Mouse (Mus musculus) forebrain, embryonic 11.5 days (tissue): ENCODE measurements at regions not wholly inside any gene's neighbourhood (a gene's known extent, or its start where the extent isn't known, plus 50 kb on each side); places are given as distances from the start of the nearest gene placed in this dataset.

Source experiments
- ATAC-seq: fragments of 200-750 bp; cut with Nextera tagmentation; replicated peaks from 2 replicates; pipeline ENCODE4 v1.8.0; 2017; ENCODE audit warnings: moderate TSS enrichment; ENCODE audit not compliant: low FRiP score
- DNase-seq: peaks from one replicate; pipeline ENCODE4 v3.0.0-alpha.2; 2017; ENCODE audit warnings: low spot score
- H3K27ac ChIP-seq: fragments of 300-500 bp; sonication (generic); 2 replicates; pipeline ENCODE4 v1.5.1; 2014; ENCODE audit warnings: low read depth, low read length
- H3K27me3 ChIP-seq: fragments of 300-500 bp; sonication (generic); 2 replicates; pipeline ENCODE4 v1.6.1; 2014; ENCODE audit warnings: mild to moderate bottlenecking, low read length, mixed read lengths; ENCODE audit not compliant: control insufficient read depth, insufficient read depth
- H3K36me3 ChIP-seq: fragments of 300-500 bp; sonication (generic); 2 replicates; pipeline ENCODE4 v1.6.1; 2014; ENCODE audit warnings: mild to moderate bottlenecking, low read length, moderate library complexity, mixed read lengths; ENCODE audit not compliant: control insufficient read depth, insufficient read depth
- H3K4me1 ChIP-seq: fragments of 300-500 bp; sonication (generic); replicated peaks from 2 replicates; pipeline ENCODE4 v1.6.1; 2014; ENCODE audit warnings: low read length, mixed read lengths; ENCODE audit not compliant: control insufficient read depth, insufficient read depth
- H3K4me2 ChIP-seq: fragments of 300-500 bp; sonication (generic); 2 replicates; pipeline ENCODE4 v1.6.1; 2014; ENCODE audit warnings: low read depth, mild to moderate bottlenecking, low read length, moderate library complexity, mixed read lengths; ENCODE audit not compliant: severe bottlenecking
- H3K4me3 ChIP-seq: fragments of 300-500 bp; sonication (generic); 2 replicates; pipeline ENCODE4 v1.5.1; 2014; ENCODE audit warnings: low read depth, low read length
- H3K9ac ChIP-seq: fragments of 300-500 bp; sonication (generic); 2 replicates; pipeline ENCODE4 v1.6.1; 2014; ENCODE audit warnings: low read length
- H3K9me3 ChIP-seq: fragments of 300-500 bp; sonication (generic); 2 replicates; pipeline ENCODE4 v1.6.1; 2016; ENCODE audit warnings: low read length, mixed read lengths; ENCODE audit not compliant: control insufficient read depth
- WGBS: fragments of 180-500 bp; shearing (Covaris S2); extraction: QIAGEN DNeasy Blood & Tissue Kit; methylation state at CpG from one replicate; pipeline ENCODE4 v1.1.7; 2014; 5-methylcytosine and 5-hydroxymethylcytosine counted together

DNA sequence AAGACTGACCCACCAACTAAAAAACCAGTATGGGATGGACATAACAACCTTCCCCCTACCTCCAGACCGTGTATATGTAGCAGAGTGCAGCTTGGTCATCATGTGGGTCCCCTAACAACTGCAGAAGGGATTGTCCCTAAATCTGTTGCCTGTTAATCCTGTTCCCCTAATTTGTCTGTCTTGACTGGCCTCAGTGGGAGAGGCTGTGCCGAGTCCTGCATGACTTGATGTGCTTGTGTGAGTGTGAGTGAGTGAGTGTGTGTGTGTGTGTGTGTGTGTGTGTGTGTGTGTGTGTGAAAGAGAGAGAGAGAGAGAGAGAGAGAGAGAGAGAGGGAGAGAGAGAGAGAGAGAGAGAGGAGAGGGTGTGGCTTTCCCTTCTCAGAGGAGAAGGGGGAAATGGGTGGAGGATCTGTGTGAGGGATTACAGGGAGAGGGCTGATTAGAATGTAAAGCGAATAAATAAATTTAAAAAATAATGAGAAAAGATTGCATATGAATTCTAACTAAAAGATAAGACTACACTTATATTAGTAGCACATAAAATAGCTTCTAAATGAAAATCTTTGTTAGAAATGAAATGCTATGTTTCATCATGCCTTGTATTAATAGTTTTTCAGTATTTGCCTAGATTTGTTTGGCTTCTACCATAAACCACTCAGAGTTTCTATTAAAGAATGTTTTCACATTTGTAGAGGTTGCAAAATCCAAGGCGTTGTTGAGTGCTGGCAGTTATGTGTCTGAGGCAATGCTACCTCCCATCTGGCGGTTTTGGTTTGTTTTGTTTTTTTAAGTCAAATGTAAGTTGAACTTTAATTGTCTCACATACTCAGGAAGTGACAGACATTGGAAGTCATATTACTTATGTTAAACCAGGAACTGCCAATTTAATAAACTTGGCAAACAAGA, 740.9 kb downstream of the Abca13 start:
- no peak overlapping the region for H3K9ac ChIP-seq
- H3K27me3 ChIP-seq = no peaks in the 10 kb centered on the region
- no peaks in the 10 kb centered on the region for H3K36me3 ChIP-seq
- no peaks in the 10 kb centered on the region for H3K9me3 ChIP-seq
- H3K27ac ChIP-seq = no peak overlapping the region
- H3K4me3 ChIP-seq = no peak overlapping the region
- no peak overlapping the region for H3K4me2 ChIP-seq
- WGBS = 80% methylated on average over 5 of the region's 5 CpGs
- no peaks in the 10 kb centered on the region for H3K4me1 ChIP-seq
- no peak for ATAC-seq
- no peak for DNase-seq

DNA sequence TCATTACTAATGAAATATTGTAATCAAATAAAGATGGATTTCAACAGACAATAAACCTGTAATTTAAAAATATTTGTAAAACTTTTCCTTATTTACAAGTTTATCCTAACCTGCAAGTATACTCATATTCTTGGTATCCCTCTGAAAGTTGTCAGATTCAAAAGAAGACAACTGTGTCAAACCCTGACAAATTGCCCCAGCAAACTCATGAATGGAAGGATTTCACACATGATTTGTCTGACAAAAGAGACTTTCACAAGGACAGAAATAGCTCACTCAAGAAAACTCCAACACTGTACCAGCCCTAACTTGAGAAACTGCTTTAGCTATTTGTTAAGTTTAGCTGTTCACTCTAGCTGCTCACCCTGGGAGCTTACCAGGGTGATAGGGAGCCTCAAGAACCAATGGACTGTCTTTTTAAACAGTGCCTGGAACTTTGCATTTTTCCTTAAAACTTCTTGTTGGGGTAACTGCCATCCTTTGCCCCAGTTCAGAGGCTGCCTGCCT, 771.0 kb downstream of the Abca13 start:
- ATAC-seq (no peak), DNase-seq (no peak)
- no peak overlapping the region for H3K4me3 ChIP-seq
- no peak overlapping the region for H3K4me2 ChIP-seq
- H3K36me3 ChIP-seq = no peaks in the 10 kb centered on the region
- no peaks in the 10 kb centered on the region for H3K9me3 ChIP-seq
- H3K4me1 ChIP-seq = peaks cover 2% of the 10 kb centered on the region; the same call in 1 of the 2 replicates
- no peak overlapping the region for H3K9ac ChIP-seq
- H3K27me3 ChIP-seq = no peaks in the 10 kb centered on the region
- H3K27ac ChIP-seq = no peak overlapping the region

DNA sequence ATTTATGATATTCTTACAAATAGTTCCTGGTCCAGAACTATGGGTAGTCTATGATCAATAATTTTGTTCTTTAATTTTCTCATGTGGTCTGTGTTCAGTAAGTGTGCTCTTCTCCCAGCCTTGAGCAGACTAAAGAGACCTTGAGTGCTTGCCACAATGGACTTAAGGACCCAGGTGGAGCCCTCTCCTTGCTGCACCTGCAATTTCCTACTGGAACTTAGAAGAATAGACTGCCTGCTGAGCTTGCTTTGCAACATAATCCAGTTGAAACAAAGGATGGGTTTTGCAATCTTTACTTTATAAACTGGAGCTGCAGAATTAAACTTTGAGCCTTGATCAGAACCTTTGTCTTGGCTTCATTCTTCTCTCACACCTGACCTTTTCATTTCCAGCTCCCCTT, 791.2 kb downstream of the Abca13 start:
- H3K4me3 ChIP-seq = no peak overlapping the region
- H3K9ac ChIP-seq = no peak overlapping the region
- H3K36me3 ChIP-seq = no peaks in the 10 kb centered on the region
- no peaks in the 10 kb centered on the region for H3K27me3 ChIP-seq
- H3K4me1 ChIP-seq = no peaks in the 10 kb centered on the region
- no peaks in the 10 kb centered on the region for H3K9me3 ChIP-seq
- ATAC-seq (no peak), DNase-seq (no peak)
- no peak overlapping the region for H3K4me2 ChIP-seq
- H3K27ac ChIP-seq = no peak overlapping the region

DNA sequence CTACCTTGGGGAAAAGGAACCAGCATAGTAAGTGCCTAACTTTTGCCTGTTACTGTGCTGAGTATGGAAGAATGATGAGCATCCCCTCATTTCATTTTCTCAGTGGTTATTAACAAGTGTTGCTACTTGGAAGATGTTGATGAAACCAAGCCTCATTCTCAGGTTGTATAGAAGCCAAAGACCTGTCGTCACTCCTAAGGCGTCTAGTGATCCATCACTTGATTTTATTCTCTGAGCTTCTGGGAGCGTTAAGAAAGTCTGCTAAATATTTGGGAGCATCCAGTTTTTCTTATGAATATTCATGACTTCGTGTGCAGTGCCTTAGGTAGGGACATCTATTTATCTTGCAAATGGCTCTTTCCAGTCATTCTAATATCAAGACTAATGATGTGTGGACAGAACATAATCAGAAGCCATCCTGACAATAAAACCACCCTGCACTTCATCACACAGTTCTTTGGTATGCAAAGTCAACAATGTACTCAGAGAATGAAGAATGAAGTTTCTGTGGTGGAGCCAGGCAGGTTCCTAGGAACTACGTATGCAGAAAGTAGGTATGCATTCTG, 802.9 kb downstream of the Abca13 start:
- Histone ChIP-seq H3K27ac (no peak overlapping the region), H3K27me3 (no peaks in the 10 kb centered on the region), H3K9me3 (no peaks in the 10 kb centered on the region), H3K9ac (no peak overlapping the region), H3K4me2 (no peak overlapping the region), H3K4me1 (no peaks in the 10 kb centered on the region), H3K4me3 (no peak overlapping the region), H3K36me3 (no peaks in the 10 kb centered on the region)
- WGBS = 66% methylated on average over 5 of the region's 5 CpGs
- ATAC-seq = no peak
- no peak for DNase-seq

DNA sequence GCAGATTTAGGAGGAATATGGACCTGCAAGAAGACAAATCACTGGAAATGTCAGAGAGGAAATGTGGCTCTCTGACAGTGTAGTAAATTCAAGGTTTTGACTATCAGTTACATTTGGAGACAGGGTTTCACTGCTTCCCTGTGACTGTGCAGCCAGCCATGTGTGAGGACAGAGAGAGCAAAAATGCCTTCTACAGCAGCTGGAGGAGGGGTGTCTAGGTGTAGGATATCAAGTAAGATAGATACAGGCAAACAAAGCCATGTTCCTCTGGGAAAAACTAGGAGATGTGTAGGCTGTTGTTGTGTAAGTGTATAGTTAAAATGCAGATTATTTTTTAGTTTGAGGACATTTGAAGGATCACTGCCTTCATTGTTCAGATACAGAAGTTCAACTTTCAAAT, 803.6 kb downstream of the Abca13 start:
- H3K4me1 ChIP-seq = no peaks in the 10 kb centered on the region
- H3K9ac ChIP-seq = no peak overlapping the region
- DNase-seq = no peak
- no peak overlapping the region for H3K4me3 ChIP-seq
- H3K9me3 ChIP-seq = no peaks in the 10 kb centered on the region
- no peak for ATAC-seq
- no peaks in the 10 kb centered on the region for H3K36me3 ChIP-seq
- no peaks in the 10 kb centered on the region for H3K27me3 ChIP-seq
- no peak overlapping the region for H3K27ac ChIP-seq
- no peak overlapping the region for H3K4me2 ChIP-seq

DNA sequence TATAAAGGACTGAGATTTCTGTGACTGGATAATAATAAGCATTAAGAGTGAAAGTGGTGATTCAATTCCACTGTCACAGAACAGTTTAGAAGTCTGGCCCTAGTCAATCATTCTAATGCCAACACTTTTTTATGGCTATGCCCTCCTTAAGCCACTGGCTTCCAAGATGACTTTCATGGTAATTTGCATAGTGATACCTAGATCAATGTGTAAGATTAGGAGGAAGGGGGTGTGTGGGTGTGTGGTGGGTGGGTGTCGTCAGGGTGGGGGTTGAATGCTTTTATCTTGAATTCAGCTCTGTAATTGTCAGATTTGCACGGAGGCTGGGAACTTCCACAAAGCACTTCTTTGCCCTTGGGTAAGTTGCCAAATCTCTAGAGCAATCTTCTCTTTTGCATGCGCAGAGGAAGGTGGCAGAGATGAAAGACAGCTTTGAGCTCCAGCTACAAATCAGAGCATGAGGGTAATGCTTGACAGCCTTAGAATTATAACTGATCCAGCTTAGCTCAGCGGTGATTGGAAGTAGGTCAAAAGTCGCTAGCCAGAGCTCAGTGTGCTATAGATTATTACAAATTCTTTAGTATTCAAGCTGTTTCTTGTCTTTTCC, 805.9 kb downstream of the Abca13 start:
- Histone ChIP-seq H3K9ac (no peak overlapping the region), H3K4me1 (no peaks in the 10 kb centered on the region), H3K4me3 (no peak overlapping the region), H3K9me3 (no peaks in the 10 kb centered on the region), H3K36me3 (no peaks in the 10 kb centered on the region), H3K4me2 (no peak overlapping the region), H3K27me3 (no peaks in the 10 kb centered on the region), H3K27ac (no peak overlapping the region)
- DNase-seq (no peak), ATAC-seq (no peak)
- 55% methylated on average over 5 of the region's 5 CpGs for WGBS

DNA sequence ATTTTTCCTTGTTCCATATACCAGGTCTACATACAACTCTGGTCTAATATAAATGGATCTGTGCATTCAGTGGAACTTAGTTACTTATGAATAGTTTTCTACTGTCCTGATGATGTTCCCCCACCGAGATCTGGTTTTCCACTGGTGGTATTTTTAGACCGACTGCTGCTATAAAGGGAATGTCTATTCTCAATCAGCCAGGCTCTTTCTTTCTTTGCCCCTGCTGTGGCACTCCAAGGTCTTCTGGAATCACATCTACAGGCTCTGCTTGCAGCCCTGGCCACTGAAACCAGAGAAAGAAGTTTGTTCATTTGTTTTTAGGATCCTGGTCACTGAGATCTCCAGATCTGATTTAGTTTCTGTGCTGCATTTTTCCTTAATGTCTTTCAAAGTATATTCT, 810.4 kb downstream of the Abca13 start:
- H3K9me3 ChIP-seq = no peaks in the 10 kb centered on the region
- DNase-seq (no peak), ATAC-seq (no peak)
- H3K4me1 ChIP-seq = no peaks in the 10 kb centered on the region
- H3K4me3 ChIP-seq = no peak overlapping the region
- WGBS = 69% methylated on average over 2 of the region's 2 CpGs
- no peaks in the 10 kb centered on the region for H3K36me3 ChIP-seq
- no peak overlapping the region for H3K27ac ChIP-seq
- no peak overlapping the region for H3K9ac ChIP-seq
- H3K4me2 ChIP-seq = no peak overlapping the region
- H3K27me3 ChIP-seq = no peaks in the 10 kb centered on the region

DNA sequence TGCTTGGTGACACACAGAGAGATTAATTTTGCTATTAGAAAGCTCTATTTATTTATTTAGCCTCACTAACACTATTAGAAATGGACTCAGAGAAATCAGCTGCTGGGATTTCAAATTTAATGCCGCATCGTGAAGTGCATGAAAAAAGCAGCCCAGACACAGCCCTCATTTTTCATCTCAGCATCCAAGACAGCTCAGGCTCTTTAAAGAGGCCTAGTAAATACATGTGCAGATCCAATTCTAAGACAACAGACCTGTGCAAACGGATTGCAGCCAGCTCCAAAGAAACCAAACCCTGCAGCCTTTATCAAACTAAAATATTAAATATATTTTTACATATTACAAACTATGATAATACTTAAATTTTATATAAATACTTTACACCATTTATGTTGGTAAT, 815.1 kb downstream of the Abca13 start:
- H3K4me1 ChIP-seq = no peaks in the 10 kb centered on the region
- 89% methylated on average over 3 of the region's 3 CpGs for WGBS
- no peaks in the 10 kb centered on the region for H3K9me3 ChIP-seq
- H3K4me2 ChIP-seq = no peak overlapping the region
- no peak for DNase-seq
- H3K9ac ChIP-seq = no peak overlapping the region
- no peak overlapping the region for H3K4me3 ChIP-seq
- H3K36me3 ChIP-seq = no peaks in the 10 kb centered on the region
- ATAC-seq = no peak
- no peaks in the 10 kb centered on the region for H3K27me3 ChIP-seq
- H3K27ac ChIP-seq = no peak overlapping the region
